Mouse (Mus musculus) kidney, adult 2 months (tissue): ENCODE data around the gene Prdm1.

ENCODE experiments used
- CTCF ChIP-seq: fragments of 200-500 bp; conservative IDR thresholded peaks from 2 replicates; pipeline ENCODE4 v1.5.1; 2011; ENCODE audit warnings: low read depth, mild to moderate bottlenecking, control low read depth, low read length, moderate library complexity, mixed read lengths; ENCODE audit not compliant: insufficient read depth, insufficient read length
- POLR2A ChIP-seq: fragments of 200-500 bp; IDR thresholded peaks from one replicate; pipeline ENCODE4 v1.6.1; 2011; ENCODE audit warnings: low read depth, low read length, control low read depth

DNA sequence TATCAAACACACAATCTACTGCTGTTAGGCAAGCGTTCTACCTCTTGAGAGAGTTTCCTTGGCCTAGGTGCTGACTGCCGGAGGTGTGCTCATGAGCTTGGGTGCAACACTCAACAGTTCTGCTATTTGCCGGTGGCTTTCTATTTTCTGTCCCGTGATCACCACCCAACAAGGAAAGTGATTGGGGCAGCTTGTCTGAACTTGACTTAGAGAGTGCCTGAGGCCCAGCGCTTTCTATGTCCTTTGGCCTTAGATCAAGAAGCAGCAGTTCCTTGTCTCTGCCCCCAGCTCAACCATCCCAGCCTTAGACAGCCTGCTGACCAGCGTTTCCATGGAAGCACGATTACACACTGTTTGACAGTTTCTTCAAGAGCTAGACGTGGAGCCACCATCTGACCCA, 135.4 kb downstream of the Prdm1 start:
- TF ChIP-seq CTCF, result no peak
- no peak for TF ChIP-seq POLR2A
